Mouse (Mus musculus): ENCODE data around the gene Fitm1.

DNA sequence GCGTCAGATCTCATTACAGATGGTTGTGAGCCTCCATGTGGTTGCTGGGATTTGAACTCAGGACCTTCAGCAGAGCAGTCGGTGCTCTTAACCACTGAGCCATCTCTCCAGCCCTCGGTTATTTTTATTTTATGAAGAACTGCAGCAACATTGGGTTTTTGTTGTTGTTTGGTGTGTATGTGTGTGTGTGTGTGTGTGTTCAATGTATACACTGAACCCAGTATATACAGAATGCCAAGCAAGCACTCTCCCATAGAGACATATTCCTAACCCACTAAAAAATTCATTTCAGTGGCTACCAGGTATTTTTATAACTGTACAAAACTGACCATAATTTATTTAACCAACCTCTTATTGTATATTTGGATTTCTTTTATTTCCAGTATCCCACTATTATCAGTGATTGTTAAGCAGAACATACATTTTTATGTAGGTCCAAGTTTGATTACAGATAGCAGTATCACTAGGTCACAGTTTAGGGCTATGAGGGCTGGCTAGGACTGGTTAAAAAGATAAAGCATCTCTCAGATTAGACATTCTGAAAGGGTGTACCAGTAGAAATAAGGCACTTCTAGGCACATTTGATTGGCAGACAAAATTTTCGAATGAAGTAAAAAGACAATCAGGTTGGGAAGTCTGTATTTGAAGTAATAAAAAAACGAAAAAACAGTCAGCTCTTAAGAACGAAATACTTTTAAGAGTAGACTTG lies 16.5 kb upstream of the Fitm1 start:
- TF ChIP-seq CTCF (IDR thresholded peaks at IDR 0.05; ENCODE audit: low read depth) (no peak), EP300 (IDR thresholded peaks at IDR 0.05; ENCODE audit: low read depth) (no peak)
